Mouse (Mus musculus) hindbrain, embryonic 11.5 days (tissue): ENCODE data around the gene Spsb4. TPM values are rescaled to one million over a fixed set of nuclear protein-coding genes. Genes with fewer than 3 reads are reported as not detected.

Source experiments
- ATAC-seq: fragments of 200-750 bp; cut with Nextera tagmentation; 2 replicates; pipeline ENCODE4 v1.8.0; 2017; ENCODE audit warnings: mild to moderate bottlenecking, moderate TSS enrichment, moderate library complexity; ENCODE audit not compliant: low FRiP score
- DNase-seq: peaks from one replicate; pipeline ENCODE4 v3.0.0-alpha.2; 2015; ENCODE audit warnings: low spot score
- H3K27ac ChIP-seq: fragments of 300-500 bp; sonication (generic); 2 replicates; pipeline ENCODE4 v1.5.1; 2014; ENCODE audit warnings: mild to moderate bottlenecking, low read depth, low read length
- H3K27me3 ChIP-seq: fragments of 300-500 bp; sonication (generic); 2 replicates; pipeline ENCODE4 v1.6.1; 2014; ENCODE audit warnings: mild to moderate bottlenecking, low read length, moderate library complexity, mixed read lengths; ENCODE audit not compliant: control insufficient read depth, insufficient read depth
- H3K36me3 ChIP-seq: fragments of 300-500 bp; sonication (generic); 2 replicates; pipeline ENCODE4 v1.6.1; 2014; ENCODE audit warnings: mild to moderate bottlenecking, low read length, moderate library complexity, mixed read lengths; ENCODE audit not compliant: control insufficient read depth, insufficient read depth
- H3K4me1 ChIP-seq: fragments of 300-500 bp; sonication (generic); replicated peaks from 2 replicates; pipeline ENCODE4 v1.6.1; 2014; ENCODE audit warnings: low read length, mixed read lengths; ENCODE audit not compliant: control insufficient read depth, insufficient read depth
- H3K4me2 ChIP-seq: fragments of 300-500 bp; sonication (generic); replicated peaks from 2 replicates; pipeline ENCODE4 v1.6.1; 2014; ENCODE audit warnings: mild to moderate bottlenecking, low read depth, low read length
- H3K4me3 ChIP-seq: fragments of 300-500 bp; sonication (generic); 2 replicates; pipeline ENCODE4 v1.5.1; 2014; ENCODE audit warnings: low read depth, low read length
- H3K9ac ChIP-seq: fragments of 300-500 bp; sonication (generic); 2 replicates; pipeline ENCODE4 v1.6.1; 2014; ENCODE audit warnings: low read depth, low read length
- H3K9me3 ChIP-seq: fragments of 300-500 bp; sonication (generic); 2 replicates; pipeline ENCODE4 v1.6.1; 2016; ENCODE audit warnings: low read length; ENCODE audit not compliant: control insufficient read depth
- WGBS: fragments of 180-500 bp; shearing (Covaris S2); extraction: QIAGEN DNeasy Blood & Tissue Kit; methylation state at CpG from one replicate; pipeline ENCODE4 v1.1.7; 2014; 5-methylcytosine and 5-hydroxymethylcytosine counted together
- polyA plus RNA-seq: library from polyadenylated mRNA; unstranded; fragments of >200 nt; fragmentation: Nextera tagmentation; extraction: Ambion mirVana; gene quantifications from 2 replicates; pipeline ENCODE4 v1.2.1, GENCODE M21; 2014

Spsb4 gene
- polyA plus RNA-seq, 1 experiment from 2014 or later, result 85.4 TPM

- 12% methylated on average over 10 of the region's 10 CpGs for WGBS
- ATAC-seq, result peak; percentile 93
- Histone ChIP-seq H3K4me3 (no peak overlapping the region), H3K27ac (peak overlapping the region; percentile 94), H3K9me3 (no peaks in the 10 kb centered on the region), H3K4me2 (peak overlapping the region; percentile 21), H3K36me3 (no peaks in the 10 kb centered on the region), H3K9ac (peak overlapping the region; percentile 35; the same call in 1 of the 2 replicates), H3K27me3 (no peaks in the 10 kb centered on the region), H3K4me1 (peaks cover 53% of the 10 kb centered on the region)
- DNase-seq, result peak; percentile 87
Measured at GRCm38 (mm10) chr9:96980037-96980997, 38.3 kb downstream of the Spsb4 start.

GRCm38 (mm10) chr9:96979417-96980030, 39.1 kb downstream of the Spsb4 start:
- WGBS, result 16% methylated on average over 13 of the region's 13 CpGs
- peak; percentile 53 for DNase-seq
- H3K9ac ChIP-seq, result peak overlapping the region; percentile 35; the same call in 1 of the 2 replicates

GRCm38 (mm10) chr9:96978147-96978782, 40.4 kb downstream of the Spsb4 start:
- no peak overlapping the region for H3K4me2 ChIP-seq
- H3K27ac ChIP-seq, result 0 out of 2 replicates have a peak overlapping the region, but pooled peaks have one; percentile 43
- H3K9me3 ChIP-seq, result no peaks in the 10 kb centered on the region
- H3K4me1 ChIP-seq, result peaks cover 47% of the 10 kb centered on the region
- ATAC-seq (no peak), DNase-seq (peak; percentile 54)
- no peaks in the 10 kb centered on the region for H3K27me3 ChIP-seq
- no peak overlapping the region for H3K4me3 ChIP-seq
- H3K36me3 ChIP-seq, result no peaks in the 10 kb centered on the region
- H3K9ac ChIP-seq, result no peak overlapping the region
- WGBS, result 45% methylated on average over 10 of the region's 10 CpGs

More at GRCm38 (mm10) chr9:96979417-96980030, 39.1 kb downstream of the Spsb4 start:
- peaks cover 53% of the 10 kb centered on the region for H3K4me1 ChIP-seq
- H3K4me3 ChIP-seq, result no peak overlapping the region
- H3K27me3 ChIP-seq, result no peaks in the 10 kb centered on the region
- no peaks in the 10 kb centered on the region for H3K36me3 ChIP-seq
- H3K27ac ChIP-seq, result peak overlapping the region; percentile 94
- ATAC-seq, result no peak
- H3K4me2 ChIP-seq, result peak overlapping the region; percentile 21
- H3K9me3 ChIP-seq, result no peaks in the 10 kb centered on the region

GRCm38 (mm10) chr9:96977287-96978145, 41.1 kb downstream of the Spsb4 start:
- H3K9ac ChIP-seq, result no peak overlapping the region
- no peaks in the 10 kb centered on the region for H3K9me3 ChIP-seq
- peaks cover 40% of the 10 kb centered on the region for H3K4me1 ChIP-seq
- no peaks in the 10 kb centered on the region for H3K36me3 ChIP-seq
- no peak overlapping the region for H3K4me3 ChIP-seq
- DNase-seq (no peak), ATAC-seq (no peak)
- no peak overlapping the region for H3K4me2 ChIP-seq
- H3K27ac ChIP-seq, result peak overlapping the region; percentile 43; the same call in 1 of the 2 replicates
- no peaks in the 10 kb centered on the region for H3K27me3 ChIP-seq
- 43% methylated on average over 13 of the region's 13 CpGs for WGBS

- H3K4me2 ChIP-seq, result no peak overlapping the region
- H3K9me3 ChIP-seq, result no peaks in the 10 kb centered on the region
- no peaks in the 10 kb centered on the region for H3K36me3 ChIP-seq
- no peaks in the 10 kb centered on the region for H3K27me3 ChIP-seq
- no peak overlapping the region for H3K9ac ChIP-seq
- H3K4me3 ChIP-seq, result no peak overlapping the region
- WGBS, result 84% methylated on average over 9 of the region's 9 CpGs
- no peak for DNase-seq
- peaks cover 16% of the 10 kb centered on the region for H3K4me1 ChIP-seq
- peak overlapping the region; percentile 60; the same call in 1 of the 2 replicates for H3K27ac ChIP-seq
- no peak for ATAC-seq
Measured at GRCm38 (mm10) chr9:96973091-96973490, 45.6 kb downstream of the Spsb4 start.

GRCm38 (mm10) chr9:96971625-96972404, 46.8 kb downstream of the Spsb4 start:
- peak; percentile 55 for DNase-seq
- Histone ChIP-seq H3K4me1 (peaks cover 9% of the 10 kb centered on the region), H3K9me3 (no peaks in the 10 kb centered on the region), H3K27me3 (no peaks in the 10 kb centered on the region), H3K9ac (no peak overlapping the region), H3K27ac (peak overlapping the region; percentile 65; the same call in 1 of the 2 replicates), H3K4me3 (no peak overlapping the region), H3K4me2 (no peak overlapping the region), H3K36me3 (no peaks in the 10 kb centered on the region)
- ATAC-seq, result peak; percentile 82
- 34% methylated on average over 9 of the region's 9 CpGs for WGBS

- DNase-seq (no peak), ATAC-seq (no peak)
- H3K4me2 ChIP-seq, result no peak overlapping the region
- H3K9me3 ChIP-seq, result no peaks in the 10 kb centered on the region
- no peak overlapping the region for H3K27ac ChIP-seq
- no peak overlapping the region for H3K4me3 ChIP-seq
- WGBS, result 94% methylated on average over 1 of the region's 1 CpGs
- peaks cover 13% of the 10 kb centered on the region for H3K4me1 ChIP-seq
- no peaks in the 10 kb centered on the region for H3K27me3 ChIP-seq
- H3K36me3 ChIP-seq, result no peaks in the 10 kb centered on the region
- H3K9ac ChIP-seq, result no peak overlapping the region
Measured at GRCm38 (mm10) chr9:96967516-96967915, 51.1 kb downstream of the Spsb4 start.
